Mouse (Mus musculus): ENCODE results near the gene Lhx3. TPM values are rescaled to one million over a fixed set of nuclear protein-coding genes. Genes with fewer than 3 reads are reported as not detected.

Gene Lhx3
- 0.13 TPM in 1 of 2 replicates, not detected in the other for total RNA-seq (2012; rRNA removed)

- Histone ChIP-seq H3K9ac (ENCODE audit: insufficient read depth, low read depth, low read length, poor library complexity, severe bottlenecking) (no peak within 1 kb of the TSS), H3K9me3 (ENCODE audit: control insufficient read depth, insufficient read depth, low read depth, low read length) (no peaks in the 10 kb centered on the region), H3K36me3 (ENCODE audit: control insufficient read depth, insufficient read depth, low read length, poor library complexity, severe bottlenecking) (peaks cover 19% of the 10 kb centered on the region), H3K4me1 (ENCODE audit: control insufficient read depth in 2 of 2, insufficient read depth in 2 of 2, low read length in 2 of 2, poor library complexity in 1 of 2) (no peaks in the 10 kb centered on the region), H3K27ac (ENCODE audit: insufficient read depth, low read depth, low read length, poor library complexity, severe bottlenecking) (no peak within 1 kb of the TSS), H3K4me3 (ENCODE audit: insufficient read depth in 1 of 2, low read depth in 1 of 2, low read length in 2 of 2, poor library complexity in 1 of 2, severe bottlenecking in 1 of 2) (no peak within 1 kb of the TSS)
- in situ Hi-C loops (cut with MboI; ENCODE audit: low sequenced_read_pairs in 2 of 2, unreplicated experiment in 2 of 2): no loop called here
- peak; percentile 78 for DNase-seq (ENCODE audit: low read depth, low spot score)
- TF ChIP-seq MAFK (IDR thresholded peaks at IDR 0.05; ENCODE audit: insufficient read depth, low read depth, low read length): no peak
- no peak for TF ChIP-seq HCFC1 (IDR thresholded peaks at IDR 0.05; ENCODE audit: borderline replicate concordance, insufficient read depth, low read length)
- no peak for TF ChIP-seq CHD2 (IDR thresholded peaks at IDR 0.05; ENCODE audit: low read depth, low read length)
- no peak for TF ChIP-seq ZNF384 (IDR thresholded peaks at IDR 0.05; ENCODE audit: low read depth, low read length)
- TF ChIP-seq ZC3H11A (IDR thresholded peaks at IDR 0.05; ENCODE audit: borderline replicate concordance, low read depth, low read length): no peak
Measured at GRCm38 (mm10) chr2:26208126-26208789, at the start of gene Lhx3. TSS of gene Lhx3 (minus strand) at chr2:26208289.

GRCm38 (mm10) chr2:26257315-26258096 is 49.4 kb upstream of the Lhx3 start:
- in situ Hi-C loops (cut with MboI; ENCODE audit: low sequenced_read_pairs in 2 of 2, unreplicated experiment in 2 of 2): no loop called here

GRCm38 (mm10) chr2:26254816-26255215 is 46.7 kb upstream of the Lhx3 start:
- no peaks in the 10 kb centered on the region for H3K36me3 ChIP-seq (ENCODE audit: control insufficient read depth, insufficient read depth, low read length, poor library complexity, severe bottlenecking)
- no peak overlapping the region for H3K4me3 ChIP-seq (ENCODE audit: insufficient read depth in 1 of 2, low read depth in 1 of 2, low read length in 2 of 2, poor library complexity in 1 of 2, severe bottlenecking in 1 of 2)
- H3K9me3 ChIP-seq (ENCODE audit: control insufficient read depth, insufficient read depth, low read depth, low read length): no peaks in the 10 kb centered on the region
- in situ Hi-C loops (cut with MboI; ENCODE audit: low sequenced_read_pairs in 2 of 2, unreplicated experiment in 2 of 2): no loop called here
- no peak overlapping the region for H3K9ac ChIP-seq (ENCODE audit: insufficient read depth, low read depth, low read length, poor library complexity, severe bottlenecking)
- no peak overlapping the region for H3K27ac ChIP-seq (ENCODE audit: insufficient read depth, low read depth, low read length, poor library complexity, severe bottlenecking)
- no peak for TF ChIP-seq MAFK (IDR thresholded peaks at IDR 0.05; ENCODE audit: insufficient read depth, low read depth, low read length)
- TF ChIP-seq CHD2 (IDR thresholded peaks at IDR 0.05; ENCODE audit: low read depth, low read length): no peak
- TF ChIP-seq HCFC1 (IDR thresholded peaks at IDR 0.05; ENCODE audit: borderline replicate concordance, insufficient read depth, low read length): no peak
- no peak for TF ChIP-seq ZNF384 (IDR thresholded peaks at IDR 0.05; ENCODE audit: low read depth, low read length)
- no peak for TF ChIP-seq ZC3H11A (IDR thresholded peaks at IDR 0.05; ENCODE audit: borderline replicate concordance, low read depth, low read length)
- no peak for DNase-seq (ENCODE audit: low read depth, low spot score)
- H3K4me1 ChIP-seq (ENCODE audit: control insufficient read depth in 2 of 2, insufficient read depth in 2 of 2, low read length in 2 of 2, poor library complexity in 1 of 2): peaks cover 0 to 11% of the 10 kb centered on the region in 2 experiments; a peak in 1 of 4 replicates

More at GRCm38 (mm10) chr2:26257315-26258096, 49.4 kb upstream of the Lhx3 start:
- no peak for DNase-seq (ENCODE audit: low read depth, low spot score)
- TF ChIP-seq CHD2 (IDR thresholded peaks at IDR 0.05; ENCODE audit: low read depth, low read length) (no peak), ZNF384 (IDR thresholded peaks at IDR 0.05; ENCODE audit: low read depth, low read length) (no peak), HCFC1 (IDR thresholded peaks at IDR 0.05; ENCODE audit: borderline replicate concordance, insufficient read depth, low read length) (no peak), MAFK (IDR thresholded peaks at IDR 0.05; ENCODE audit: insufficient read depth, low read depth, low read length) (no peak), ZC3H11A (IDR thresholded peaks at IDR 0.05; ENCODE audit: borderline replicate concordance, low read depth, low read length) (no peak)
- no peaks in the 10 kb centered on the region for H3K36me3 ChIP-seq (ENCODE audit: control insufficient read depth, insufficient read depth, low read length, poor library complexity, severe bottlenecking)
- no peak overlapping the region for H3K27ac ChIP-seq (ENCODE audit: insufficient read depth, low read depth, low read length, poor library complexity, severe bottlenecking)
- H3K4me1 ChIP-seq (ENCODE audit: control insufficient read depth in 2 of 2, insufficient read depth in 2 of 2, low read length in 2 of 2, poor library complexity in 1 of 2): peaks cover 0 to 11% of the 10 kb centered on the region in 2 experiments; a peak in 1 of 4 replicates
- H3K4me3 ChIP-seq (ENCODE audit: insufficient read depth in 1 of 2, low read depth in 1 of 2, low read length in 2 of 2, poor library complexity in 1 of 2, severe bottlenecking in 1 of 2): no peak overlapping the region
- no peaks in the 10 kb centered on the region for H3K9me3 ChIP-seq (ENCODE audit: control insufficient read depth, insufficient read depth, low read depth, low read length)
- no peak overlapping the region for H3K9ac ChIP-seq (ENCODE audit: insufficient read depth, low read depth, low read length, poor library complexity, severe bottlenecking)

GRCm38 (mm10) chr2:26252514-26253206 is 44.6 kb upstream of the Lhx3 start:
- no peak for DNase-seq (ENCODE audit: low read depth, low spot score)
- H3K9ac ChIP-seq (ENCODE audit: insufficient read depth, low read depth, low read length, poor library complexity, severe bottlenecking): no peak overlapping the region
- no peak overlapping the region; a peak in 1 of 4 replicates for H3K4me3 ChIP-seq (ENCODE audit: insufficient read depth in 1 of 2, low read depth in 1 of 2, low read length in 2 of 2, poor library complexity in 1 of 2, severe bottlenecking in 1 of 2)
- H3K36me3 ChIP-seq (ENCODE audit: control insufficient read depth, insufficient read depth, low read length, poor library complexity, severe bottlenecking): no peaks in the 10 kb centered on the region
- H3K9me3 ChIP-seq (ENCODE audit: control insufficient read depth, insufficient read depth, low read depth, low read length): no peaks in the 10 kb centered on the region
- H3K27ac ChIP-seq (ENCODE audit: insufficient read depth, low read depth, low read length, poor library complexity, severe bottlenecking): no peak overlapping the region
- TF ChIP-seq MAFK (IDR thresholded peaks at IDR 0.05; ENCODE audit: insufficient read depth, low read depth, low read length): no peak
- no peak for TF ChIP-seq ZC3H11A (IDR thresholded peaks at IDR 0.05; ENCODE audit: borderline replicate concordance, low read depth, low read length)
- TF ChIP-seq CHD2 (IDR thresholded peaks at IDR 0.05; ENCODE audit: low read depth, low read length): no peak
- no peak for TF ChIP-seq HCFC1 (IDR thresholded peaks at IDR 0.05; ENCODE audit: borderline replicate concordance, insufficient read depth, low read length)
- no peak for TF ChIP-seq ZNF384 (IDR thresholded peaks at IDR 0.05; ENCODE audit: low read depth, low read length)
- in situ Hi-C loops (cut with MboI; ENCODE audit: low sequenced_read_pairs in 2 of 2, unreplicated experiment in 2 of 2): no loop called here
- peaks cover 0 to 9% of the 10 kb centered on the region in 2 experiments; a peak in 1 of 4 replicates for H3K4me1 ChIP-seq (ENCODE audit: control insufficient read depth in 2 of 2, insufficient read depth in 2 of 2, low read length in 2 of 2, poor library complexity in 1 of 2)

Data from ES-E14 (cell line).